Mouse (Mus musculus) CD8-positive naive resting alpha-beta T cell, adult 57 days (primary cell): ENCODE results near the gene Pbxip1. TPM values are rescaled to one million over a fixed set of nuclear protein-coding genes. Genes with fewer than 3 reads are reported as not detected.

Experiments
- total RNA-seq: library from RNA; stranded (reverse); gene quantifications from one replicate; pipeline ENCODE4 v1.2.4, GENCODE M21; 2023

Gene Pbxip1
- 98.2 TPM for total RNA-seq

DNA sequence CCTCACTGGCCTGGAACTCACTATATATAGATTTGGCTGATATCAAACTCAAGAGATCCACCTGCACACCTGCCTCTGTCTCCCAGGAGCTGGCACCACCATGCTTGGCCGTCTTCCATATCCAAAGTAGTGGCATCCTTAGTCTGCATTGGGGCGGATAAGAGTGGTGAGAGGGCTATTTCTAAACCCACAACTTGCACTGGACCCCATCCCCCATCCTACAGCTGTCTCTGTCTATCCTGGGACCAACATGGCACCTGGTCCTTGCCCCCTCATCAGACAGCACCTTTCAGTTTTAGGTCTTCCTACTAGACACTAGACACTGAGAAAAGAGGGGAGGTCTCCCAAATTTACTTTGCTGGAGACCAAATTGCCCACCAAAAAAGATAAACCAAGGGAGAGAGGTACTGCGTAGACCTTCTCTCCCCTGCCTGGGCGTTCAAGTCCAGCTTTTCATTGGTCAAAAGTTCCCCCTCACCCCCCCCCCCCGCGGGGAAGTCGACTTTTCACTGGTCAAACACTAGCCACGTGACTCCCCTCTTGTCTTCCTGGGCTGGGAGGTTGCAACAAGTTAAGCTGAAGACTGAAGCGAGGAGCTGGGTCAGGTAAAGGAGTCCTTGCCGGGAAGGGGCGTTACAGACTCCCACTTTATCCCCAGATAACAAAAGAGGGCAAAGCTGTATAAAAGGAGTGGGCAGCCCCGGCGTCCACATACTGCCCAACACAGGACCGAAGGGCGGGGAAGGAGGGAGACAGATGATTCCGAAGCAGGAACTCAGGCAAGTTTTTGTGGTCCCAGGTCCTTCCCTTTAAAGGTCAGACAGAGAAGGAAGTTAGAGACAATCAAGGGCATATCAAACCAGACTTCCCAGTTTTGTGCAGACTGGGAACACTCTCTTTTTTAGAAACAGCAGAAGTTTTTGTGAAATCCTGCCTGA lies at the start of gene Pbxip1:
Pbxip1 (plus strand) TSS at position 531 of the 938 bp plus-strand sequence.

DNA sequence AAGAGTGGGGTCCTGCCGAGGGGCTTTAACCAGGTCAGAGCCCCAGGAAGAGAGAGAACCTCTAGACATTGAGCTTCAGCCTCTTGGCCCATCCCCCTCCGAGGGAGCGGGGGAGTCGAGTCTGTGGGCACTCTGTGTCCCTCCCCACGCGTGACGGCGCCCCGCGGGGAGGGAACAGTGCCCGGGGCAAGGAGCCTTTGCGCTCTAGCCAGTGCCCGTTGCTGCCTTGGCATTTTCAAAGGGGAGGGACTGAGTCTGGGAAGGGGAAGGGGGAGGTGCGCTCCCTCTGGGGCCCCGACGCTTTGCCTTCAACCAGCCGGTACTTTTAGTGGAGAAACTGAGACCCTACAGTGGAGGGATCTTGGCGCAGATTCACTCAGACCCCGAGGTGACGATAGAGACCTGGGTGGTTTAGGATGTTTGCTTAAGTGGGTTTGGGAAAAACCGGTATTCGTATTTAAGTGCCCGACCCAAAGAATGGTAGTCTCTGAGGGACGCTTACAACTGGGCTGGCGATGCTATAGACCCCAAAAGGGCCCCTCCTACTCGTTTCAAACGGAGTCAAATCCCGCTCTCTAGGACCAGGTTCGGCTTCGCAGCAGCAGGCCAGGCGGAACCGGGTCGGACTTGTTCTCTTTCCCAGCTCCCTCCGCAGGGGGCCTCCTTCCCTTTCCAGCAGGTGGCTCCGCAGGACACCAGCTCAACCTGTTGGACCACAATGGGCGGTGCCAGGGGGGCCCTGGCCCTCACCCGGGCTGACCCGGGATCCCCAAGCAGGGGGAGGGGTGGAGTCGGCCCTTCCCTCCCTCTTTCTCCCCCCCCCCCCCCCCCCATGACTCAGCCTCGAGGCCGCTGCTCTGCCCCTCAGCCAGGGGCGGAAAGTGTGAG lies 42.3 kb upstream of the Pbxip1 start, which contains the start of gene Zbtb7b:
Zbtb7b (minus strand) TSS at position 771 of the 888 bp plus-strand sequence.

DNA sequence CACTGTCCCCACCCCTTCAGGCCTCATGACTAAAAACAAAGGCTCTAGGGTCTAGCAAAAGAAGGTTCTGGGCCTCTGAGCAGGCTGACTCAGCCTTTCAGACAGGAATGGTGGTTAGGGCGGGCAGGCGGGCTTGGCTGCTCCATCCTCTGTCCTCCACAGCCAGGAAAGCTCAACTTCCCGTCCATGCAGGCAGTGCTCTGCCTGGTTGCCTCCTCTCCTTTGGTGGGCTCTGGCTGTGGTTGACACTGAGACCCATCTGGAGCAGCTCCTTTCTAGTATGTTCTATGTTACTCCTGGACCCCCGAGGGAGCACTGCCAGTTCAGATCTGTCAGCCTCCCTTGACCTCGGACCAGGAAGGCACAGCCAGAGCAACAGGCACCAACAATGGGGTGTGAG lies 33.8 kb upstream of the Pbxip1 start, which contains the start of gene Lenep:
Lenep (minus strand) TSS at position 101 of the 400 bp plus-strand sequence.

DNA sequence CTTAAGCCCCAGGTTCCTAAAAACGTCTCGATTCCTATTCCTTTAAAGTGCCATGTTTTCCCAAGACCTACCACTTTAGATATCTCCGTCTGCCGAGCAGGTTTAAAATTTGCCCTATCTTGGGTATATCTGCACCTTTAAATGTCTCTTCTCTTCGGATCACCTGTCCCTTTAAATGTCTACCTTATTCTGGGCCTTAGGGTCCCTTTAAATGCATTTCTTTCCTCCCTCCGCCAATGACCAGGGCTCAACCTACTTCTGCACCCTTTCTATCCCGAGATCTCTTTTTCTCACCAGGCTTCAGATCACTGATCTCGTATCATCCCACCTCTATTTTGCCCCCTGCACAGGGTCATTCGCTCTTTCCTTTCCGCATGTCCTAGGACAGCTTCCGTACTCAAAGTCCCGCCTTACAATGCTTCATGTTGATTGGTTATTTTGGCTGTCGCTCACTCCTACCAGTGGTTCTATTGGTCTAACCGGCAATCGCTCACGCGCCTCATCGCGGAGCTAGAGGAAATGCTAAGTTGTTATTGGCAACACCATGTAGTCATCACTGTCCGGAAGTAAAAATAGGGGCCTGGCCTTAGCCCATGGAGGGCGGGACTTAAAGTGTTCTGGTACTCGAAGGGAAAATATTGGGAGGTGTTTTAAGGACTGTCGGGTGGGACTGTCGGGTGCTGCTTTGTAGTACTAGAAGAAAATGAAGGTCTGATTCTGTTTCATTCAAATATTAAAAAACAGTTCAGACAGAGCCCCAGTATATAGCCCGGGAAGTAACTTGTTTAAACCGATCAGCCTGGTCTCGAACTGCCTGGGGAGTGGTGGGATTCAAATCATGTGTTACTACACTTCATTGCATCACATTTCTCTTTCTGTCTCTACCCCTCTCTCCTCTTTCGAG lies 24.8 kb upstream of the Pbxip1 start, which contains the start of gene Flad1:
Flad1 (minus strand) TSS at position 381 of the 904 bp plus-strand sequence.

DNA sequence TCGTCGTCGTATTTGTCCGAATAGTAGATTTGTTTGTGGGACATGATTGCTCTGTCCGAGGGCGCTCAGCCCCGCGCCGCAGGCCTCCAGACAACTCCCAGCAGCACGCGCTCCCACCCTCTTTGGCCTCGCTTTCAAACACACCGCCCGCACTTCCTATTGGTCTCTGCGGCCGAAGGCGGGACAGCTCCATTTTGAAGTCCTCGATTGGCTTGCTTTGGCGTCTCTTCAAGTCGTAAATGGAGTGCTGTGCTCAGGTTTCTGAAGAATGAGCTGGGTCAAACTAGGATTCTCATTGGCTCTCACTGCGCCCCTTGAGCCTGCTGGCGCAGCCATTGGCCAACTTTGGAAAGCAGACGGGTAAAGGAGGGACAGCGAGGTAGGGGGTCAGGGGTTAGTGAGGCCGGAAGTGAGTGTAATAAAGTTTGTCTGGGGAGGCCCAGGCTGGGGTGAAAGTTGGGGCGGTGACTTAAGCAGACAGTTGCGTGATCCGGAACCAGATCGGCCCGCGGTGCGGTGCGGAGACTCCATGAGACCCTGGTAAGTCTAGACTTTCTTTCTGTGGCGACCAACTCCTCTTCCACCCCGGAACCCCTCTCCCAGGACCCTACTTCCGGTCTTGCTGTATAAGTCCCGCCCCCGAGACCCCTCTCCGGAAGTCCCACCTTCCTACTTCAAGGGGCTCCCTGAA lies 18.2 kb upstream of the Pbxip1 start, which contains the start of the genes Cks1b and Shc1:
Cks1b (minus strand) TSS at position 214 of the 691 bp plus-strand sequence.
Shc1 (plus strand) TSS at position 274 of the 691 bp plus-strand sequence.

DNA sequence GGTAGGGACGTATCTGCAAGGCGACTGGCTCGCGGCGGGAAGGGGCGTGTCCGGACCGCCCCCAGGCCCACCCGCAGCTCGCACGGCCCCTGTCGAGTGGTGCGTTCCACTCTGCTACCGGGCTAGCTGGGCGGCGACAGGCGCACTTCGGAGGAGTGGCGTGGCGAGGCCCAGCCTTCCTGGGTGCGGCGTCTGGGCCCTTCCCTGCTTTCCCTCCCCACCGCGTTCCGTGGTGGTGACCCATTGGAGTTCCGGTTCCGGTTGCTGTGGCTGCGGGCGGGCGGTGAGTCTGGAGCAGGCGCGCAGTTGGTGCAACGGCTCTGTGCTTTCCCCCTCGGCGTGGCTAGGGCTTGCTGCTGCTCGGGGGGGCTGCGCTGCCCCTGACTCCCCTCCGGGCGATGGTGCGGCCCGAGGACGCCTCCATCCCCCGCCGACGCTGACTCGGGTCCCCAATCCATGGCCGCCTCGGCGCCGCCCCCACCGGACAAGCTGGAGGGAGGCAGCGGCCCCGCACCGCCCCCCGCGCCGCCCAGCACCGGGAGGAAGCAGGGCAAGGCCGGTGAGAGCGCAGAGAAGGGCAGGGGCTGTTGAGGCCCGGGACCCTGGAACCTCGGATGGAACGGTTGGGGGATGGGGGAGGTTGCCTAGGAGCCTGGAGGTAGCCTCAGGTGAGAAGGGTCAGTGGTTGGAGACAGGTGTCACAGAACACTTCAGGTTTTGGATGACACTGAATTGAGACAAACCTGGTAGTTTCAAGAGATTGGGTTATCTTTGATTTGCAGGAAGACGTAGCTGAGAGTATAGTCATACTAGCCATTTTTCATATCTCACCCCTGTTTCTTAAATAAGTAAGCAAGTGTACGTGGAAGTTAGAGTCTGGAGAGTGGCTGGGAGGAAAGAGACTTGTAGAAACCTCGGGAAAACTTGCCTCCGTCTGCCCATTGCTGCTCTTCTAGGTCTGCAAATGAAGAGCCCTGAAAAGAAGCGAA lies 6.0 kb upstream of the Pbxip1 start, which contains the start of gene Pygo2:
Pygo2 (plus strand) TSS at position 44 of the 989 bp plus-strand sequence.

DNA sequence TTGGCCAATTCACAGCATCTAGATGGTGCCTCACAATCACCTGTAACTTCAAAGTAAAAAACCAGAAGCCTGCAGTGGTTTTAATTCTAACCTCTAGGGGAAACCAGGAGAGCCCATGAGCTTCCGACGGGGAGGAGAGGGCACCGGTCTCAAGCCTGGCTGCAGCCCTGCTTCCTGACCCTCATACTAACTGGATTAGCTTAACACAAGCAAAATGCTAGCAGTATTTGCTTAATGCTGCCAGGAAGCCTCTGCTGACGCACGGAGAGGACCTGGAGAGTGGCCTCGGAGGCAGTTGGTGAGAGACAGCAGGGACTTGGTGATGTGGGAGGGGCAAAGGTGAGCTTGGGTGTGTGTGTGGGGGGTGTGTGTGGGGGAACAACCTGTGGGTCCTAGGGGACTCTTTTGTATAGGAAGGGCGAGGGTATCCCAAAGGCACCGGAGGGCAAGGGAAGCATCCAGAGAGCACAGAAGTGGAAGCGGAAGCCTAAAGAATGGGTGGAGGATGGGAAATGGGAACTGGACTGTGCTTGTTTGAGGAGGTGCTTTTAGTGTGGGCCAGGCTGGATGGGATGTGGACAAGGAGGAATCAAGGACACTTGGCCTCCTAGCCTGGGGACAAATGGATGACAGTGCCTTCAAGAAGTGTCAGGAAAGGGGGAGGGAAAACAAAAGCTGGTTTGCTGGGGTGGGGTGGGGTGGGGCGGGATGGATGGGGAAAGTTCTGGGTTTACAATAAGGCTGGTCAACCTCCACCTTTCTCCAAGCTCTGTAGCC lies 18.1 kb downstream of the Pbxip1 start, which contains the start of gene Pmvk:
Pmvk (plus strand) TSS at position 141 of the 777 bp plus-strand sequence.

Other genes with a start within 250 kb of the Pbxip1 start
- 67.9 TPM for gene Gba, start 233.8 kb upstream of the Pbxip1 start, total RNA-seq
- 6.5 TPM for gene Thbs3, start 221.5 kb upstream of the Pbxip1 start, total RNA-seq
- 193 TPM for gene Mtx1, start 209.6 kb upstream of the Pbxip1 start, total RNA-seq
- not detected for gene Muc1, start 207.6 kb upstream of the Pbxip1 start, total RNA-seq
- gene Krtcap2, start 190.7 kb upstream of the Pbxip1 start, total RNA-seq = 96.7 TPM
- gene Trim46, start 190.4 kb upstream of the Pbxip1 start, total RNA-seq = 1.5 TPM
- 72.2 TPM for gene Dpm3, start 177.3 kb upstream of the Pbxip1 start, total RNA-seq
- 126 TPM for gene Slc50a1, start 166.1 kb upstream of the Pbxip1 start, total RNA-seq
- gene Efna1, start 155.6 kb upstream of the Pbxip1 start, total RNA-seq = not detected
- not detected for gene Efna3, start 113.7 kb upstream of the Pbxip1 start, total RNA-seq
- not detected for gene Efna4, start 98.7 kb upstream of the Pbxip1 start, total RNA-seq
- 2.8 TPM for gene Adam15, start 86.7 kb upstream of the Pbxip1 start, total RNA-seq
- not detected for gene Dcst2, start 74.7 kb upstream of the Pbxip1 start, total RNA-seq
- not detected for gene Dcst1, start 71.5 kb upstream of the Pbxip1 start, total RNA-seq
- 6.8 TPM for gene Zbtb7b, start 41.9 kb upstream of the Pbxip1 start, total RNA-seq
- gene Lenep, start 33.9 kb upstream of the Pbxip1 start, total RNA-seq = not detected
- gene Flad1, start 24.8 kb upstream of the Pbxip1 start, total RNA-seq = 29.3 TPM
- gene Cks1b, start 18.3 kb upstream of the Pbxip1 start, total RNA-seq = 2.8 TPM
- 95.4 TPM for gene Shc1, start 18.3 kb upstream of the Pbxip1 start, total RNA-seq
- 48.9 TPM for gene Pygo2, start 6.5 kb upstream of the Pbxip1 start, total RNA-seq
- gene Pmvk, start 17.8 kb downstream of the Pbxip1 start, total RNA-seq = 13.5 TPM
- not detected for gene Kcnn3, start 83.5 kb downstream of the Pbxip1 start, total RNA-seq